Mouse (Mus musculus): ENCODE measurements around the gene Dcst2. TPM values are rescaled to one million over a fixed set of nuclear protein-coding genes. Genes with fewer than 3 reads are reported as not detected.

Gene Dcst2
- total RNA-seq, 1 experiment from 2014 or later = 0.76 TPM

- no peak for DNase-seq
These were observed 27.3 kb downstream of the Dcst2 start for GRCm38 (mm10) chr3:89388901-89389740.

DNA sequence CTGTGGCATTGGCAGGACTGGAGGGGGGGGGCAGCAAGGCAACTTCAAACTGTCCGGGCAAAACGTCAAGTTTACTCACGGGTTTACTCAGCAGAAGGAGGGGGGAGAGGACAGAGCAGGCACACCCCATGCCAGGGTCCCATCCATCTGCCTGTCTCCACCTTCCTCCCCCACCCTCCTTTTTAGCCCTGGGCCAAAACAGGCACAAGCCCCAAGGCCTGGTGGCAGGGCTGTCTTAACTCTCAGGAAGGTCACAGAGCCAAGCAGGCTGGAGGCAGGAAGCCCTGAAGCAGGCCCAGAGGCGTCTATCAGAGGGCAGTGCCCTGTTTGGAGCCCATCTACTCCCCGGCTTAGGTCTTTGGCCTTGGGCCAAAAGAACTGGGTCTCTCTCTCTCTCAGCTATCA, 28.3 kb downstream of the Dcst2 start:
- peak; percentile 72 for DNase-seq

DNA sequence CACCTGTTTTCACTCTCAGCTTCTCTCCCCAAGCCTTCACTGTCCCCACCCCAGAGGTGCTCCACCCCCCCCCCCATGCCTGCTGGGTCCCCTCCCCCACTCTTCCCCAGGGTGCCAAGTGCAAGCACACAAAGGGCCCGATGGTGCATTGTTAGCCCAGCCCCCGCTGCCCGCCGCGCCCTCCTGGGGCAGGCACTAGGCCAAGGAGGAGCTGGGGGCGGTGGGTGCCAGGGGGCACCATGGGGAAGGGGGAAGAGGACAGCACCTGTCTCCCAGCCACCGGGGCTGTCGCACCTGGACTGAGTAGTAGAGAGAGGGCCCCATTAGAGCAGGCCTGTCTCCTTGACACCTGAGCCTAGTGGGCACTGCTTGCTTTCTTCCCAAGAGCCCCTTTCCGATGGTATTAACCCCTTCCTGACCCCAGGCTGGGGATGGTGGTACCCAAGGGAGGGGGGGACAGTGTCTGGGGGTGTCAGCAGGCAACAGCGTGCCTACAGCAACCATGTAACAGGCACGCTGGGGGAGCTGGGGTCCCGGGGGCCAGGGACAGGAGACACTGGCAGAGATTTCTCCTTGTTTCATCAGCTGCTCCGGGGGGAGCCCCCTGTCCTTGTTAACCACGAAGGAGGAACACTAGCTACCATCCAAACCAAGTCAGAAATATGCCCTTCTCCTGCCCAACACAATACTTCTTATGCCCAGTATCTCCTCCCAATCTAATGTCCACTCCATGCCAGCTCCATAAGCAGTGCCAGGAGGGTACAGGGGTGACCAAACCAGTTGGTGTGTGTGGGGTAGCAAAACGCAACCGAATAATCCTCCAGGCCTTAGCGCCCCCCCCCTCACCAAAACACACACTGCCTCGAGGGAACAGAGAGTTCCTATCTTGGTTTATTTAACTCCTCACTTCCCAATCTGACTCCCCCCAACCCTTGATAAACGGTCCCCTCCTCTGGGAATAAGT, 29.2 kb downstream of the Dcst2 start:
- DNase-seq = peak; percentile 45

- DNase-seq = peak; percentile 75
These were observed 30.1 kb downstream of the Dcst2 start for GRCm38 (mm10) chr3:89391663-89392511.

DNA sequence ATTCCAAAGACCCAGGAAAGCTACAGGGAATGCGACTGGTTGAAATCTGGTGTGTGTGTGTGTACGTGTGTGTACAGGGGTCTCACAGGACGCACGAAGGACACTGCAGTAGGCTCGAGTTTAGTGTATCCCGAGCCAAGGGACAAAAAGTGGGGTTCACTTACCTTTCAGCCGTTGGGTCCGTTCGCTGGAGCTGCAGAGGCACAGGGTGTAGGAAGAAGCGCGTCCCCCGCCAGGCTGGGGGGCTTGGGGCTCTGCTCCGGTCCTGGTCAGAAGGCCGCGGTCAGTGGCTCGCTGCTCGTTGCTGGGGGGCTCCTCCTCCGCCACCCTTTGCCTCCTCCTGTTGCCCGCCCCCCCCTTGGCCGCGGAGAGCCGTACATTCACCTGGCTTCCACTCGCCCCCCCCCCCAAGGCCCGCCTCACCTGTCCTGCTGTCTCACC, 31.1 kb downstream of the Dcst2 start:
- peak; percentile 54 for DNase-seq

GRCm38 (mm10) chr3:89393605-89394004, 31.8 kb downstream of the Dcst2 start:
- DNase-seq = peak; percentile 99

GRCm38 (mm10) chr3:89394006-89394893, 32.5 kb downstream of the Dcst2 start, which contains the start of gene Zbtb7b:
Gene Zbtb7b (minus strand): TSS chr3:89394776.
- DNase-seq = peak; percentile 86

- DNase-seq = peak; percentile 78
These were observed 33.1 kb downstream of the Dcst2 start for GRCm38 (mm10) chr3:89394894-89395256.

DNA sequence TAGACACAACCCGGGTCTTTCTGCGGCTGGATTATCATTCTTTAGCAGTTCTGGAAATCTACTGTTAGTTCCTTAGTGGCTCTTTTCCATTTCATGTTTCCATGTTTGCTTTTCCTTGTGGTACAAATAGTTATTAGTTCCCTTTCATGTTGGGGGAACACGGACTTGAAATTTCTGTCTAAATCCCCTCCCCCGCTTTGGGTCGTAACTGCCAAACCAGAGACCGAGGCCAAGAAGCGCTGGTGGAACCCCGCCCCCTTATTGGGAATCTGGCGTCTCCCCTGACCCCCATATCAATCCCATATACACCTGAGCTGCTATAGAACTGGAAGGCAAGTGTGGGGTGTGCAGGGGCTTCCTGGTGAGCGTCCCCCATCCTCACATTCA, 33.6 kb downstream of the Dcst2 start:
- no peak for DNase-seq

- DNase-seq = peak; percentile 61
These were observed 34.3 kb downstream of the Dcst2 start for GRCm38 (mm10) chr3:89395806-89396653.

DNA sequence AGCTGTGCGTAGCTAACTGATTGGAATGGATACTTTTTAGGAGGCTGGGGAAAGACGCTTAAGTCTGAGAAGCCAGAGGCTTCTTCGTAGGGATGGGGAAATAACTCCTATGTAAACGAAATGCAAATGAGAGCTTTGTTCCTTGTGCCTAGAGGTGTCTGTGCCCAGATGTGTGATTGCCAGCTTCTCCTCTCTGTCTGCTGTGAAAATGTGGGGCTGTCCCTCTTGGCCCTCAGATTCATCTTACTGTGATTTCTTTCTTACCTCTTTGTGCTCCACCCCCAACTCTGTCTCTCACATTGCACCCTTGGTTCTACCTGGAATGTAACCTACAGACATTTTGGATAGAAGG, 34.9 kb downstream of the Dcst2 start:
- DNase-seq = no peak

DNA sequence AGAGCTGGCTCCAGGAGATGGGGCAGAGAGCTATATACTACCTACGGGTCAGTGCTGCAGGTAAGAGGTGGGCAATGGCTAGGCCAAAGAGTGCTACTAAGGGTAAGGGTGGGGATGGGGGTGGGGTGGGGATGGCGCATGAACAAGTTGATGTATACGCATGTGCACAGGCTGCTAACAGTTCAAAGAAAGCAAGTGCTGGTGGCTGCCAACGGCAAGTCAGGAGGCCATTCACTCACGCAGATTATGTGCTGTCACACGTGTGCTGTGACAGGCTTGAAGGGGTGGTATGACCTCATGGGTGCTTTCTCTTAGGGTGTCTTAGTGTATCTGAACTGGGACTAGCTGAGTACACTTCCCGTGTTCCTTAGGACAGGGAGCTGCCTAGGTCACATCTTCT, 39.6 kb downstream of the Dcst2 start:
- DNase-seq = no peak

DNA sequence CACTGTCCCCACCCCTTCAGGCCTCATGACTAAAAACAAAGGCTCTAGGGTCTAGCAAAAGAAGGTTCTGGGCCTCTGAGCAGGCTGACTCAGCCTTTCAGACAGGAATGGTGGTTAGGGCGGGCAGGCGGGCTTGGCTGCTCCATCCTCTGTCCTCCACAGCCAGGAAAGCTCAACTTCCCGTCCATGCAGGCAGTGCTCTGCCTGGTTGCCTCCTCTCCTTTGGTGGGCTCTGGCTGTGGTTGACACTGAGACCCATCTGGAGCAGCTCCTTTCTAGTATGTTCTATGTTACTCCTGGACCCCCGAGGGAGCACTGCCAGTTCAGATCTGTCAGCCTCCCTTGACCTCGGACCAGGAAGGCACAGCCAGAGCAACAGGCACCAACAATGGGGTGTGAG, 40.9 kb downstream of the Dcst2 start, which contains the start of gene Lenep:
TSS of gene Lenep (minus strand) at position 101 of the 400 bp plus-strand sequence.
- no peak for DNase-seq

DNA sequence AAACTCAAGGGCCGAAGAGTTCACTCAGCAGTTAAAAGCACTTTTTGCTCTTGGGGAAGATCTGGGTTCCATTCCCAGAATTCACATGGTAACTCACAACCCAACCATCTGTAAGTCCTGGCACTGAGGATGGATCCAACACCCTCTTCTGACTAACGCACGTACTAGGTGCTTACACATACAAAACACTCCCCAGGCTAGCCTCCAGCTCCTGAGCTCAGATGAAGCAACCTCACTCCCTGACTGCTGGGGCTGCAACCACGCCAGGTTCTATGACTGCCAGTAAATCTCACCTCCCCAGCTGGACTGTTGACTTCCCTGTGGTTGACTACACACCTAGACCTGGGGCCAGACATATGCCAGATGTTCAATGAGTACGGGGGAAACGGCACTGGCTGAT, 45.1 kb downstream of the Dcst2 start:
- DNase-seq = no peak

GRCm38 (mm10) chr3:89408448-89408847, 46.7 kb downstream of the Dcst2 start:
- no peak for DNase-seq

DNA sequence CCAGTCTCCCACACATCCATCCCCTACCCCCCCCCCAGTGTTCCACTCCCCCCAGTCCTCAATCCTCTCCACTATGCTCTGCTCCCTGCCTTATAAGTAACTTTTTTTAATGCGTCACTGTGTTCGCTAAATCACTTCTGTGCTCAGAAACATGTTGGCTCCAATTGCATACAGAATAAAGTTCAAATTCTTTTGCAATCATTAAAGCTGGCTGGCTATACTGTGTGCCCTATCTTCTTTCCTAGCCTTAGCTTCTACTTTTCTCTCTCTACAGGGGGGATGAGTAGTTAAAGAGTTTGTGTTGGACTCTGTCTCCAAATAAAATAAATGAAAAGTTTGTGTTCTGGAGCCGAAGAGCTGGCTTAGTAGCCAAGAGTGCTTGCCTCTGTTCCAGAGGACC, 47.9 kb downstream of the Dcst2 start:
- DNase-seq = no peak

DNA sequence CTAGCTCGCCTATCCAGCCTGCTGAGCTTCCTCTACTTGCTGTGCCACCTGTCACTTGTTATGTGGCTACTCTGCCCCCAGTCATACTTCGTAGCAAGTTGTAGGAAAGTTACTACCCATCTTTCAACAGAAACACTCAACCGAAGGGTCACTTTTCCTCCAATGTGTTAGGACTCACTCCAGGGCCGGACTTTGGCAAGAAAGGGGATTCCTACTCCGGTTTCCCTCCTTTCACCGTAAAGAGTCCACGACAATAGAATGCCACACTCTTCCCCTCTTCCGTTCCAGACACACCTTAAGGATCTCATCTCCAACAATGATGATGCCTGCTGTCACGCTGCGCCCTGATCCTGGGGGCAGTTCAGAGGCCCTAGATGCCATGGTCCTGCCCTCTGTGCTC, 49.1 kb downstream of the Dcst2 start:
- DNase-seq = no peak

DNA sequence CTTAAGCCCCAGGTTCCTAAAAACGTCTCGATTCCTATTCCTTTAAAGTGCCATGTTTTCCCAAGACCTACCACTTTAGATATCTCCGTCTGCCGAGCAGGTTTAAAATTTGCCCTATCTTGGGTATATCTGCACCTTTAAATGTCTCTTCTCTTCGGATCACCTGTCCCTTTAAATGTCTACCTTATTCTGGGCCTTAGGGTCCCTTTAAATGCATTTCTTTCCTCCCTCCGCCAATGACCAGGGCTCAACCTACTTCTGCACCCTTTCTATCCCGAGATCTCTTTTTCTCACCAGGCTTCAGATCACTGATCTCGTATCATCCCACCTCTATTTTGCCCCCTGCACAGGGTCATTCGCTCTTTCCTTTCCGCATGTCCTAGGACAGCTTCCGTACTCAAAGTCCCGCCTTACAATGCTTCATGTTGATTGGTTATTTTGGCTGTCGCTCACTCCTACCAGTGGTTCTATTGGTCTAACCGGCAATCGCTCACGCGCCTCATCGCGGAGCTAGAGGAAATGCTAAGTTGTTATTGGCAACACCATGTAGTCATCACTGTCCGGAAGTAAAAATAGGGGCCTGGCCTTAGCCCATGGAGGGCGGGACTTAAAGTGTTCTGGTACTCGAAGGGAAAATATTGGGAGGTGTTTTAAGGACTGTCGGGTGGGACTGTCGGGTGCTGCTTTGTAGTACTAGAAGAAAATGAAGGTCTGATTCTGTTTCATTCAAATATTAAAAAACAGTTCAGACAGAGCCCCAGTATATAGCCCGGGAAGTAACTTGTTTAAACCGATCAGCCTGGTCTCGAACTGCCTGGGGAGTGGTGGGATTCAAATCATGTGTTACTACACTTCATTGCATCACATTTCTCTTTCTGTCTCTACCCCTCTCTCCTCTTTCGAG, 50.0 kb downstream of the Dcst2 start, which contains the start of gene Flad1:
TSS of gene Flad1 (minus strand) at position 381 of the 904 bp plus-strand sequence.
- DNase-seq = peak; percentile 86

- DNase-seq = no peak
These were observed 54.4 kb downstream of the Dcst2 start for GRCm38 (mm10) chr3:89416158-89416557.
